Mouse (Mus musculus): ENCODE measurements at regions not wholly inside any gene's neighbourhood (a gene's known extent, or its start where the extent isn't known, plus 50 kb on each side); places are given as distances from the start of the nearest gene placed in this dataset.

GRCm38 (mm10) chr9:113508821-113509220, 199.2 kb downstream of the Pdcd6ip start:
- TF ChIP-seq SRF (IDR thresholded peaks at IDR 0.05; ENCODE audit: control insufficient read depth, insufficient read length, low read depth), result no peak
- no peak for TF ChIP-seq MAX (IDR thresholded peaks at IDR 0.05; ENCODE audit: low read depth)
- TF ChIP-seq POLR2A (IDR thresholded peaks at IDR 0.05; ENCODE audit: insufficient read length, low read depth), result no peak
- TF ChIP-seq E2F4 (IDR thresholded peaks at IDR 0.05; ENCODE audit: insufficient read depth), result no peak
- TF ChIP-seq CEBPB (IDR thresholded peaks at IDR 0.05; ENCODE audit: insufficient read depth, poor library complexity, severe bottlenecking), result no peak
- TF ChIP-seq TCF12 (IDR thresholded peaks at IDR 0.05; ENCODE audit: insufficient read depth, poor library complexity, severe bottlenecking), result no peak
- no peak for TF ChIP-seq POLR2AphosphoS2 (IDR thresholded peaks at IDR 0.05; ENCODE audit: insufficient read length, low read depth)
- TF ChIP-seq MYOG (IDR thresholded peaks at IDR 0.05; ENCODE audit: control insufficient read depth in 1 of 3, insufficient read depth in 1 of 3, insufficient read length in 2 of 3, low read depth in 2 of 3), result no peak
- TF ChIP-seq MYOD1 (IDR thresholded peaks at IDR 0.05; ENCODE audit: control insufficient read depth in 1 of 3, insufficient read length in 2 of 3, low read depth in 2 of 3), result no peak
- TF ChIP-seq USF1 (IDR thresholded peaks at IDR 0.05; ENCODE audit: low read depth), result no peak
- TF ChIP-seq REST (IDR thresholded peaks at IDR 0.05; ENCODE audit: insufficient read depth, insufficient read length), result no peak
- no peak for TF ChIP-seq TCF3 (IDR thresholded peaks at IDR 0.05; ENCODE audit: insufficient read length, low read depth)

Data from myocyte (in vitro differentiated cells).